Mouse (Mus musculus) MEL (cell line): ENCODE results near the gene Ccser1. TPM values are rescaled to one million over a fixed set of nuclear protein-coding genes. Genes with fewer than 3 reads are reported as not detected.

Experiments used
- DNase-seq: peaks from one replicate; pipeline ENCODE4 v3.0.0; 2011; ENCODE audit warnings: low read depth, low spot score
- H3K27ac ChIP-seq: 2 replicates; pipeline ENCODE4 v1.5.1; 2012; ENCODE audit warnings: low read depth, mild to moderate bottlenecking, control low read depth, low read length, moderate library complexity; ENCODE audit not compliant: control insufficient read depth
- H3K27me3 ChIP-seq, 2 experiments: fragments of 150-350 bp in 1 of 2; sonication (generic) in 1 of 2; 2 replicates each; pipeline ENCODE4 v1.6.1; 2012; ENCODE audit warnings: low read length in 2 of 2, mild to moderate bottlenecking in 2 of 2, improper control_type of control experiment in 1 of 2, moderate library complexity in 1 of 2; ENCODE audit not compliant: insufficient read depth in 2 of 2, control insufficient read depth in 1 of 2
- H3K36me3 ChIP-seq, 2 experiments: 2 replicates each; pipeline ENCODE4 v1.6.1; 2012 to 2014; ENCODE audit warnings: low read length in 2 of 2, improper control_type of control experiment in 1 of 2, inconsistent platforms in 1 of 2, mild to moderate bottlenecking in 1 of 2; ENCODE audit not compliant: insufficient read depth in 2 of 2, control insufficient read depth in 1 of 2
- H3K4me1 ChIP-seq, 2 experiments: fragments of 150-350 bp in 1 of 2; sonication (generic) in 1 of 2; 2 replicates each; pipeline ENCODE4 v1.6.1; 2012; ENCODE audit warnings: low read length in 2 of 2, improper control_type of control experiment in 1 of 2, mild to moderate bottlenecking in 1 of 2; ENCODE audit not compliant: insufficient read depth in 2 of 2, control insufficient read depth in 1 of 2
- H3K4me3 ChIP-seq, 2 experiments: fragments of 150-350 bp in 1 of 2; sonication (generic) in 1 of 2; 2 replicates each; pipeline ENCODE4 v1.5.1; 2012; ENCODE audit warnings: low read depth in 2 of 2, low read length in 2 of 2, mild to moderate bottlenecking in 2 of 2, moderate library complexity in 2 of 2, control low read depth in 1 of 2, improper control_type of control experiment in 1 of 2; ENCODE audit not compliant: control insufficient read depth in 1 of 2, insufficient read depth in 1 of 2
- H3K79me2 ChIP-seq: 2 replicates; pipeline ENCODE4 v1.6.1; 2012; ENCODE audit warnings: mild to moderate bottlenecking, low read length, moderate library complexity; ENCODE audit not compliant: control insufficient read depth, poor library complexity, insufficient read depth
- H3K9ac ChIP-seq: 2 replicates; pipeline ENCODE4 v1.6.1; 2012; ENCODE audit warnings: low read depth, mild to moderate bottlenecking, control low read depth, low read length, moderate library complexity; ENCODE audit not compliant: control insufficient read depth, poor library complexity, severe bottlenecking
- H3K9me3 ChIP-seq: fragments of 150-350 bp; sonication (generic); replicated peaks from 2 replicates; pipeline ENCODE4 v1.6.1; 2012; ENCODE audit warnings: mild to moderate bottlenecking, low read length, improper control_type of control experiment, moderate library complexity; ENCODE audit not compliant: insufficient read depth
- ELF1 ChIP-seq: IDR thresholded peaks from 2 replicates; pipeline ENCODE4 v1.6.1; 2014; ENCODE audit warnings: low read depth, mild to moderate bottlenecking, inconsistent platforms, low read length, improper control_type of control experiment, moderate library complexity
- EP300 ChIP-seq, 2 experiments: IDR thresholded peaks; 2 replicates each; pipeline ENCODE4 v1.6.1; 2011; ENCODE audit warnings: improper control_type of control experiment in 2 of 2, low read length in 2 of 2, low read depth in 1 of 2, mild to moderate bottlenecking in 1 of 2
- GABPA ChIP-seq: IDR thresholded peaks from 2 replicates; pipeline ENCODE4 v1.6.1; 2012; ENCODE audit warnings: low read depth, mild to moderate bottlenecking, inconsistent platforms, low read length, improper control_type of control experiment, moderate library complexity
- HCFC1 ChIP-seq: IDR thresholded peaks from 2 replicates; pipeline ENCODE4 v1.6.1; 2012; ENCODE audit warnings: low read depth, mild to moderate bottlenecking, inconsistent platforms, low read length, improper control_type of control experiment, moderate library complexity
- JUND ChIP-seq: IDR thresholded peaks from 2 replicates; pipeline ENCODE4 v1.6.1; 2011; ENCODE audit warnings: low read depth, mild to moderate bottlenecking, improper control_type of control experiment, low read length
- MAX ChIP-seq: IDR thresholded peaks from 2 replicates; pipeline ENCODE4 v1.6.1; 2011; ENCODE audit warnings: low read length, improper control_type of control experiment
- MEF2A ChIP-seq: IDR thresholded peaks from 2 replicates; pipeline ENCODE4 v1.6.1; 2014; ENCODE audit warnings: low read depth, mild to moderate bottlenecking, inconsistent platforms, low read length, improper control_type of control experiment; ENCODE audit not compliant: poor library complexity, insufficient replicate concordance, severe bottlenecking; ENCODE audit errors: extremely low read depth
- MYB ChIP-seq: IDR thresholded peaks from 2 replicates; pipeline ENCODE4 v1.6.1; 2011; ENCODE audit warnings: mild to moderate bottlenecking, low read depth, low read length, improper control_type of control experiment
- MYC ChIP-seq: IDR thresholded peaks from 2 replicates; pipeline ENCODE4 v1.6.1; 2011; ENCODE audit warnings: low read depth, mild to moderate bottlenecking, low read length, improper control_type of control experiment, moderate library complexity
- NELFE ChIP-seq: IDR thresholded peaks from 2 replicates; pipeline ENCODE4 v1.6.1; 2011; ENCODE audit warnings: low read depth, low read length, improper control_type of control experiment
- POLR2A ChIP-seq, 2 experiments: IDR thresholded peaks; 2 replicates each; pipeline ENCODE4 v1.6.1; 2011 to 2012; ENCODE audit warnings: low read length in 2 of 2, mild to moderate bottlenecking in 2 of 2, control low read depth in 1 of 2, improper control_type of control experiment in 1 of 2, low read depth in 1 of 2, moderate library complexity in 1 of 2; ENCODE audit not compliant: control insufficient read depth in 1 of 2, insufficient read depth in 1 of 2, poor library complexity in 1 of 2
- POLR2AphosphoS2 ChIP-seq: IDR thresholded peaks from 2 replicates; pipeline ENCODE4 v1.6.1; 2011; ENCODE audit warnings: low read length, improper control_type of control experiment
- POLR2AphosphoS5 ChIP-seq: IDR thresholded peaks from 2 replicates; pipeline ENCODE4 v1.6.1; 2012; ENCODE audit warnings: low read depth, borderline replicate concordance, mild to moderate bottlenecking, inconsistent platforms, low read length, moderate library complexity, mixed read lengths
- RAD21 ChIP-seq: IDR thresholded peaks from 2 replicates; pipeline ENCODE4 v1.6.1; 2011; ENCODE audit warnings: mild to moderate bottlenecking, low read depth, low read length, improper control_type of control experiment
- RCOR1 ChIP-seq: IDR thresholded peaks from 2 replicates; pipeline ENCODE4 v1.6.1; 2012; ENCODE audit warnings: low read depth, mild to moderate bottlenecking, inconsistent platforms, low read length, improper control_type of control experiment
- SIN3A ChIP-seq: IDR thresholded peaks from 2 replicates; pipeline ENCODE4 v1.6.1; 2012; ENCODE audit warnings: low read length, improper control_type of control experiment, inconsistent platforms
- SMC3 ChIP-seq: IDR thresholded peaks from 2 replicates; pipeline ENCODE4 v1.6.1; 2011; ENCODE audit warnings: low read depth, low read length, improper control_type of control experiment
- TAL1 ChIP-seq: IDR thresholded peaks from 2 replicates; pipeline ENCODE4 v1.6.1; 2012; ENCODE audit warnings: mild to moderate bottlenecking, inconsistent platforms, low read length, moderate library complexity, mixed read lengths
- TBP ChIP-seq: IDR thresholded peaks from 2 replicates; pipeline ENCODE4 v1.8.0; 2011; ENCODE audit warnings: low read depth, low read length, improper control_type of control experiment
- TCF12 ChIP-seq: IDR thresholded peaks from 2 replicates; pipeline ENCODE4 v1.6.1; 2014; ENCODE audit warnings: low read depth, mild to moderate bottlenecking, inconsistent platforms, low read length, improper control_type of control experiment, moderate library complexity
- UBTF ChIP-seq: IDR thresholded peaks from 2 replicates; pipeline ENCODE4 v1.6.1; 2012; ENCODE audit warnings: low read depth, mild to moderate bottlenecking, inconsistent platforms, low read length, improper control_type of control experiment, moderate library complexity, borderline replicate concordance; ENCODE audit not compliant: insufficient read depth
- USF1 ChIP-seq: IDR thresholded peaks from 2 replicates; pipeline ENCODE4 v1.6.1; 2014; ENCODE audit warnings: low read depth, mild to moderate bottlenecking, inconsistent platforms, low read length, improper control_type of control experiment, moderate library complexity
- ZC3H11A ChIP-seq: IDR thresholded peaks from 2 replicates; pipeline ENCODE4 v1.6.1; 2012; ENCODE audit warnings: low read depth, mild to moderate bottlenecking, inconsistent platforms, low read length, improper control_type of control experiment
- ZMIZ1 ChIP-seq: IDR thresholded peaks from 2 replicates; pipeline ENCODE4 v1.6.1; 2012; ENCODE audit warnings: low read depth, mild to moderate bottlenecking, inconsistent platforms, low read length, improper control_type of control experiment, moderate library complexity
- polyA plus RNA-seq, 2 experiments: library from polyadenylated mRNA; stranded (reverse) in 1 of 2; unstranded in 1 of 2; fragments of >175 nt in 1 of 2; fragments of >200 nt in 1 of 2; gene quantifications; 2 replicates each; pipeline versions ENCODE4 v1.2.1 to v1.2.4; 2012; ENCODE audit warnings: low replicate concordance in 2 of 2, low read depth in 1 of 2; ENCODE audit not compliant: insufficient read length in 2 of 2, insufficient read depth in 1 of 2, missing spikeins in 1 of 2
- total RNA-seq: library from RNA; depleted of rRNA; stranded (reverse); fragments of 300-350 nt; gene quantifications from 2 replicates; pipeline ENCODE4 v1.2.3, GENCODE M21; 2012

Gene Ccser1
- total and polyA plus RNA-seq, 3 experiments: not detected

GRCm38 (mm10) chr6:61217717-61218116 lies 37.6 kb downstream of the Ccser1 start:
- H3K9me3 ChIP-seq: no peaks in the 10 kb centered on the region
- no peaks in the 10 kb centered on the region for H3K4me1 ChIP-seq
- no peaks in the 10 kb centered on the region for H3K36me3 ChIP-seq
- TF ChIP-seq ZC3H11A (no peak), MEF2A (no peak), RCOR1 (no peak), JUND (no peak), TAL1 (no peak), ZMIZ1 (no peak), POLR2AphosphoS5 (no peak), ELF1 (no peak)
- H3K27ac ChIP-seq: no peak overlapping the region
- no peaks in the 10 kb centered on the region for H3K79me2 ChIP-seq
- no peak overlapping the region for H3K9ac ChIP-seq
- H3K4me3 ChIP-seq: no peak overlapping the region
- no peak for DNase-seq
- H3K27me3 ChIP-seq: no peaks in the 10 kb centered on the region

GRCm38 (mm10) chr6:61223563-61223962 lies 43.4 kb downstream of the Ccser1 start:
- H3K4me3 ChIP-seq: no peak overlapping the region
- no peak overlapping the region for H3K9ac ChIP-seq
- no peak for TF ChIP-seq EP300 (IDR thresholded peaks at IDR 0.05; ENCODE audit: low read depth in 1 of 2, low read length in 2 of 2)
- no peak for TF ChIP-seq SMC3
- TF ChIP-seq MAX: no peak
- no peak for TF ChIP-seq ZC3H11A
- TF ChIP-seq SIN3A: no peak
- no peak for TF ChIP-seq MYB
- TF ChIP-seq POLR2A (IDR thresholded peaks at IDR 0.05; ENCODE audit: control insufficient read depth in 1 of 2, insufficient read depth in 1 of 2, low read depth in 1 of 2, low read length in 2 of 2, poor library complexity in 1 of 2): no peak
- no peak for TF ChIP-seq POLR2AphosphoS2
- no peak for TF ChIP-seq TBP
- TF ChIP-seq HCFC1: no peak
- H3K36me3 ChIP-seq: no peaks in the 10 kb centered on the region
- no peaks in the 10 kb centered on the region for H3K27me3 ChIP-seq
- H3K79me2 ChIP-seq: no peaks in the 10 kb centered on the region
- H3K27ac ChIP-seq: no peak overlapping the region
- no peaks in the 10 kb centered on the region for H3K9me3 ChIP-seq
- no peaks in the 10 kb centered on the region for H3K4me1 ChIP-seq
- DNase-seq: no peak

GRCm38 (mm10) chr6:61225302-61225701 lies 45.2 kb downstream of the Ccser1 start:
- no peaks in the 10 kb centered on the region for H3K4me1 ChIP-seq
- TF ChIP-seq MYC (no peak), NELFE (no peak), USF1 (no peak), HCFC1 (no peak), GABPA (no peak), TCF12 (no peak), SMC3 (no peak), UBTF (no peak), JUND (no peak), ZC3H11A (no peak), MYB (no peak), SIN3A (no peak), RAD21 (no peak)
- TF ChIP-seq, all 39 proteins: peak for 0
- no peak for DNase-seq
- Histone ChIP-seq H3K27ac (no peak overlapping the region), H3K9ac (no peak overlapping the region), H3K27me3 (no peaks in the 10 kb centered on the region), H3K9me3 (no peaks in the 10 kb centered on the region), H3K79me2 (no peaks in the 10 kb centered on the region), H3K36me3 (no peaks in the 10 kb centered on the region), H3K4me3 (no peak overlapping the region)
